Mouse (Mus musculus) embryo, embryonic 11.5 days (tissue): Measurements from ENCODE around the gene Htr5a.

Experiments
- DNase-seq: peaks from one replicate; pipeline ENCODE4 v3.0.0-alpha.2; 2012; ENCODE audit warnings: low read depth, low spot score

Gene Htr5a

DNA sequence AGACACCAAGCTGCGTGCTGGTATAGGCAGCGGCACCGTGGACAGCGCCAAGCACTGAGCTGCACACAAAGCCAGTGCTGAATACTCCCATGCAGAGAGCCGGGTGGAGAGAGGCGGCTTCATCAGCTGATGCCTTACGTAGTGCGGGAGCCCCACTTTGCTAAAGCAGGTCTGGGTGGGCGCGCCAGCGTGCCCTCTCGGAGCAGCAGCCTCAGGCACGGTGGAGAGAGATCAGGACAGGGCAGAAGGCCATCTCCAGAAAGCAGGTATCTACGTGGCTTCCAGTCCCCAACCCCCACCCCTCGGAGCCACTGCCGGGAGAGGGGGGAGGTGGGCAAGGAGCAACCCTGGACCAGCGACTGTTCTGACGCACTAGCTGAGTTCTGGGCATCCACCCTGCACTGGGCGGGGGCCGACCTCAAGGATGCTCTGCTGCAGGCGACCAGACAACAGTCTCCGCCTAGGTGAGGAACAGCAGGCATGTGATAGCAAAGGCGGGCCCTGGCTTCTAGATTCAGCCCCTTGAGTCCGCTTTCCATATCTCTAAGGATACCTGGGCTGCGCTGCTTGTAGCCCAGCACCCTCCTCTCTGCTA lies at the start of gene Htr5a:
TSS of gene Htr5a (plus strand) at position 449 of the 595 bp plus-strand sequence.
- DNase-seq = peak; percentile 36

DNA sequence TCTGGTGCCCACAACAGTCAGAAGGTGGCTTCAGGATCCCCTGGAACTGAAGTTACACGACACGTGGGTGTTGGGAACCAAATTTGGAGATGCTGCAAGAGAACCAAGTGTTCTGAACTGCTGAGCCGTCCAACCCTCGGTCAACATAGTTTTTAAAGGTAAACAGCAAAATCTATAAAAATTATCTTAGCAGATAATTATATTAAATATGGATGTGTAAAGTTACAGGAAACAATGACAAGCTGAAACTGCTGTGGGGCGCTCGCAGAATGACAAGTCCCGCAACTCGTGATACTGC lies 49.8 kb upstream of the Htr5a start:
- no peak for DNase-seq

DNA sequence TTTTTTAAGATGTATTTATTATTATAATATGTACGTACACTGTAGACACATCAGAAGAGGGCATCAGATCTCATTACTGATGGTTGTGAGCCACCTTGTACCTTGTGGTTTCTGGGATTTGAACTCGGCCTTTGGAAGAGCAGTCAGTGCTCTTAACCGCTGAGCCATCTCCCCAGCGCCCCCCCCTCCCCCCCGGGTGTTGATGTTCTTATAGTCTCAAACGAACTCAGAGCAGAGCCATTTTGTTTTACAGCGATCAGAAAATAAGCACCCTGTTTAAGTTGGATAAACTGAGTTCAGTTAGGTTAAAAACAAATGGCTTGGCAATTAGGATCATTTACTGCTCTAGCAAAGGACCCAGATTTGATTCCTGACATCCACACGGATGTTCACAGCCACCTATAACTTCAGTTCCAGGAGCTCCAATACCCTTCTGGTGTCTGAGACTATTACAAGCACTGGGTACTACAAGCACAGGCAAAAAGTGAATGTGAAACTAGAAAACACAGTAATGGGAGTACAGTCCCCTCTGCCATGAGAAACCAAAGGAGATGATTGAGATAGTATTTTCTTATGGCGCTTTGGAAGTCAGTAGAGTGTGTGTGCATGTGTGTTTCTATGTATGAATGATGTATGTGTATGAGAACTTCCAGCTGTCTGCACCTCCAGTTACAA lies 49.3 kb upstream of the Htr5a start:
- no peak for DNase-seq

DNA sequence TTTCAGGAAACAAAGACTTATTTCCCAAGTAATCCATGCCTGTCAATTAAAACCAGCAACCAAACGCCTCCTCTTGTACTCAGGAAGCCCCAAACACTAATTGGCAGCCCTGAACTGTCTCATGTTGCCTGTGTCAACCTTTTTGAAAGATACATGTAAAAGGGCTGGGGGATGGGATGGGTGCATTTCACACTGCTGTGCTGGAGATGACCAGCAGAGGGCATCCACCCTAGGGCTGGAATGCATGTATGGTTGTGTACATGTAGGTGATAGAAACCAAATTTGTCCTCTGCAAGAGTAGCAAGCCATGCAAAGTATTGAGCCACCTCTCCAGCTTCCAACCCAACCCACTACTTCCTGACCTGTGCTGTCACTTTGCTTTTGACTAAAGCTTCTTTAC lies 48.0 kb upstream of the Htr5a start:
- peak; percentile 30 for DNase-seq

DNA sequence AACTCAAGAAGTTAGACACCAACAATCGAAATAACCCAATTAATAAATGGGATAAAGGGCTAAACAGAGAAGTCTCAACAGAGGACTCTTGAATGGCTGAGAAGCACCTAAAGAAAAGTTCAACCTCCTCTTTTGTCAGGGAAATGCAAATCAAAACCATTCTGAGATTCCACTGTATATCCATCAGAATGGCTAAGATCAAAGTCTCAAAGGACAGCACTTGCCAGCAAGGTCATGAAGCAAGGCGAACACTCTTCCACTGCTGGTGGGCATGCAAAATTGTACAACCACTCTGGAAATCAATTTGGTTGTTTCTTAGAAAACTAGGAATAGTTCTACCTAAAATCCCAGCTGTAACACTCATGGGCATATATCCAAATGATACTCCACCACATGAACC lies 27.7 kb upstream of the Htr5a start:
- no peak for DNase-seq

DNA sequence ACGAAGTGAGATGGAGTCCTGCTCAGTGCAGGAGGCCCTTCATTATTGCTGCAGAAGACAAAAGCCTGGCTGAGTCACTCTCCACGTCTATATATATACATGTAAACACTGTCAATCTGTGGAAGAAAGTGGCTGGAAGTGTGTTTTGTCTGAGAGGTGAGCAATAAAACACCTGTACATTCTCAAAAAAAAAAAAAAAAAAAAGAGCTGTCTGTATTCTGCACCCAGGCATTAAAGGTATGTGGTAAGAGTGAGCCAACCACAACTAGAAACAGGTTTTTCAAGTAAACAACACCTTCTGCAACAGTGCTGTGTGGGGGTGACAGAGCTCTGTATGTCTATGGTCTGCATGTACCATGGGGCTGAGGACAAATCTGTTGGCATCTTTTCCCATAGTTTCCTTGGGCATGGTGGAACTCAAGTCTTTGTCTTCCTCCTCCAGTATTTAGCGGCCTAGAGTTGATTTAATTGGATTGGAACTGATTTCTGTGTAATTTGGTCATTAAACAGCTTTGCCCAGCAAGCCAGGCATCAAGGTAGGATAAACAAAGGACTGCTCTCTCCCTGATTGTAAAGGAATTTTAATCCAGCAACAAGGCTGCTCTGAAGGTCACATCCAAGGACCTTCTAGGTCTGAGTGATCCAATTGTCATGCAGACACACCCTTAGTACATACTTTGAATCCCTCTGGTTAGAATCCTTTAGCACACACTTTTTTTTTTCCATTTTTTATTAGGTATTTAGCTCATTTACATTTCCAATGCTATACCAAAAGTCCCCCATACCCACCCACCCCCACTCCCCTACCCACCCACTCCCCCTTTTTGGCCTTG lies 22.9 kb upstream of the Htr5a start:
- no peak for DNase-seq

DNA sequence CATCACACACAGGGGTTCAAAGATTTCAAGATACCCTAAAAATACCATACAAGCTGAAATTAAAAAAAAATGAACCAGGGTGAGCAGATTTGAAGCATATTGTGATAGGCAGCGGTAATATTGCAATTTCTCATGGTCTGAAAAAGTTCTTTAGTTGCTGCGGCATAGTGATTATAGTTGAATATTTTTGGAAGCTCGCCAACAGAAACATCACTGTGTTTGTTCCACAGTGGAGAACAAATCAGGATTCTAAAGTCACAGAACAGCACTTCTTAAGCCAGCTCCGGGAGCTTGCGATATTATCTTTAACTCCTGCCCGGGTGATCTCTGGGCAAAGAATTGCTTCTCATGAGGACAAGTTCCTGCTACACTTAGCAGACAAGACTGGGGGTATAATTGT lies 20.8 kb upstream of the Htr5a start:
- DNase-seq = no peak

DNA sequence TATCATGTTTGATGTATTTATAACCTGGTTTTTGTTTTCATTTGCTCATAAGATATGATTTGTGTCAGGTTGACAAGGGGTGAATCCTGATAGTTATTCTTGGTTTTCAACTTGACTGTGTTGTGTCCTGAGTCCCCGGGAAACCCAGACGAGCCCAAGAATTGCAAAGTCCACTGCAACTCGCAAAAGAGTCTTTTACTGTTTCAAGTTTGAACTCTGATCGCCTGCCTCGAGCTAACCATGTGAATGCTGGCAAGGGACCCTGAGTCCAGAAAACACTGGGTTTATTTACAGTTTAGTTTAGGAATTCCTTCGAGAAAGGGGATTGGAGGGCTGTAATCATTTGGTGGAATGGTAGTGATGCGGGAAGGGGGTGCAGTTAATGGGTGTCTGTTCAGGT lies 14.0 kb upstream of the Htr5a start:
- no peak for DNase-seq

DNA sequence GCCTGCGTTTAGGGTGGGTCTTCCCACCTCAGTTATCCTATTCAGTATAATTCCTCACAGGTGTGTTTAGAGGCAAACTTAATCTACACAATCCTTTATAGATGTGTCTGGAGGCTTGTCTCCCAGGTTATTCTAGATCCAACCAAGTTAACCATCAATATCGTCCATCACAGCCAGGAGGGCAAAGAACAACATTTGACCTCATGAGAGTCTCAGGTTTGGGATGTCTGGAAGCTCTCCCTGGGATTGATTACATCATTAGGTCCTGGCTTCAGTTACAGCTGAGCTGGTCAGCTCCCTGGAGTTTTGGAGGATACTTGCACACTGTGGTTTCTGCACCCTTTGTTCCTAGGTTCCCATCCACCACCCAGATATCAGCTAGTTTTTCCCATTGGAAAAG lies 6.9 kb upstream of the Htr5a start:
- no peak for DNase-seq

DNA sequence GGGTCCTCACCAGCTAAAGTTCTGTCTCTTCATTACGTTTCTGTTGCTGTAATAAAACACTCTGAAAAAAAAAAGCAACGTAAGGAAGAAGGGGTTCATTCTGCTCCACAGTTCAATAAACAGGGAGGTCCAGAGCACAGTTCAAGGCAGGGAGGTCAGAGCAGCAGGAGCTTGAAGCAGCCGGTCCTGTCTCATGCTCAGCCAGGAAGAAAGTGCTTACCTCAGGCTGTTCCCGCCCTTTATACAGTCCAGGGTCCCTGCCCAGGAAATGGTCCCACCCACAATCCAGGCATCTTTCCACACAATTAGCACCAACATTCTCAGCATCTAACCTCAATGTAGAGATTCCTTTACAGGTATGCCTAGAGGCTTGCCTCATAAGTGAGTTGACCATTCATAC lies 3.9 kb upstream of the Htr5a start:
- no peak for DNase-seq

DNA sequence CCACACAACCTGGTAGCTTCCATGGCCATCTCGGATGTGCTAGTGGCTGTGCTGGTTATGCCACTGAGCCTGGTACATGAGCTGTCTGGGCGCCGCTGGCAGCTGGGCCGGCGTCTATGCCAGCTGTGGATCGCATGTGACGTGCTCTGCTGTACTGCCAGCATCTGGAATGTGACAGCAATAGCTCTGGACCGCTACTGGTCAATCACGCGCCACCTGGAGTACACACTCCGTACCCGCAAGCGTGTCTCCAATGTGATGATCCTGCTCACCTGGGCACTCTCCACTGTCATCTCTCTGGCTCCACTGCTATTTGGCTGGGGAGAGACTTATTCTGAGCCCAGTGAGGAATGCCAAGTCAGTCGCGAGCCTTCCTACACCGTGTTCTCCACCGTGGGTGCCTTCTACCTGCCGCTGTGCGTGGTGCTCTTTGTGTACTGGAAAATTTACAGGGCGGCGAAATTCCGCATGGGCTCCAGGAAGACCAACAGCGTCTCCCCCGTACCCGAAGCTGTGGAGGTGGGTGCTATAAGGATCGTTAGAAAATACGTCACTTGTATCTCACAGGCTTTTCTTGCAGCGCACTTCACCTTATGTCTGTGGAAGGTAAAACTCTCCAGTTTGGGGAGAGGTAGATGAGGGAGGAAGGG lies 847 bp downstream of the Htr5a start:
- DNase-seq = no peak

DNA sequence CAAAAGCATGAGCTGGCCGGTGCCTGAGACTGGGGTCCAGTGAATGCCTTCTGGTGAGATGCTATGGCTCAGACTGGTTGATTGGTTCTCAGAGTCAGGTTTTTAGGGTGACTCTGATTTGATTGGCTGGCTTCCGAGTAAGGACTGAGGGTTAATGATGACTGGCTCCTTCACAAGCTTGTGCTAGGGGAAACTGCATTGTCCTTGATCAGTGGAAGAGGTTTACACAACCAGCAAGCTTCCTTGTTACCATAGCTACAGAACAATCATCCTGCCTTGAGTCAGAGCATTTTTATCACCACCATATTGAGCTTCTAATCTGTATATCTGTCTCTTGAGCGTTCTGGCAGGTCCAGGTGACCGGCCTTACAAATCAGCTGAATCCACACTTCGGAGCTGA lies 5.0 kb downstream of the Htr5a start:
- DNase-seq = no peak

DNA sequence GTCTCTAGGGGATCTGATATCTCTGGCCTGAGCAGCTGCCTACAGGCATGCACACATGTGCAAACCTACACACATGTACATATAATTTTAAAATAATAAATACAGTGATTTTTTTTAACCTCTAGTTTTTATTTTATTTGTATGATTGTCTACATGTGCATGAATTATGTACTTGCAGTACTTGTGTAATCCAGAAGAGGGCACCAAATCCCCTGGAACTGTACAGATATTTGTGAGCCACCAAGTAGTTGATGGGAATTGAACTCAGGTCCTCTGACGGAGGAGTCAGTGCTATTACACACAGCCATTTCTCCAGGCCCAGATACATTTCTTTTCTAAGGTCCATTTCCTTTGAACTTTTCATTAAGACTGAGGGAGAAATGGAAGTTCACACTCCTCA lies 12.3 kb downstream of the Htr5a start:
- DNase-seq = peak; percentile 14

DNA sequence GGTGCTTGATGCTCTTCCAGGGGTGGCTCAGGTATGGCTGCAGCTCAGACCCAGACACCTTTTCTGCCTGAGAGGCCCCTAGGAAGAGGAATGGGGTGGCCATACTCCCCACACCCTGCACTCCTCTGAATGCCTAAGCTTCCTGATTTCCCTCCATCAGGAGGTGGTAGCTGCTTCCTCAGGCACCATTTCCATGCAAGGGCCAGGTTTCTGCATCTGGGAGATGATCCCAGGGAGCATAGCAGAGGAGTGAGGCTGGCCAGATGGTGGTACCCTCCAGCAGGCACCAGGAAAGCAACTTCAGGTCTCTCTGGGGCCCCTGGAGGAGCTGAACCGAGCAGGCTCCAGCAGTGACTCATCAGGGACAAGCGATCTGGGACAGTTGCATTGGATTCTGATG lies 13.8 kb downstream of the Htr5a start:
- DNase-seq = no peak

DNA sequence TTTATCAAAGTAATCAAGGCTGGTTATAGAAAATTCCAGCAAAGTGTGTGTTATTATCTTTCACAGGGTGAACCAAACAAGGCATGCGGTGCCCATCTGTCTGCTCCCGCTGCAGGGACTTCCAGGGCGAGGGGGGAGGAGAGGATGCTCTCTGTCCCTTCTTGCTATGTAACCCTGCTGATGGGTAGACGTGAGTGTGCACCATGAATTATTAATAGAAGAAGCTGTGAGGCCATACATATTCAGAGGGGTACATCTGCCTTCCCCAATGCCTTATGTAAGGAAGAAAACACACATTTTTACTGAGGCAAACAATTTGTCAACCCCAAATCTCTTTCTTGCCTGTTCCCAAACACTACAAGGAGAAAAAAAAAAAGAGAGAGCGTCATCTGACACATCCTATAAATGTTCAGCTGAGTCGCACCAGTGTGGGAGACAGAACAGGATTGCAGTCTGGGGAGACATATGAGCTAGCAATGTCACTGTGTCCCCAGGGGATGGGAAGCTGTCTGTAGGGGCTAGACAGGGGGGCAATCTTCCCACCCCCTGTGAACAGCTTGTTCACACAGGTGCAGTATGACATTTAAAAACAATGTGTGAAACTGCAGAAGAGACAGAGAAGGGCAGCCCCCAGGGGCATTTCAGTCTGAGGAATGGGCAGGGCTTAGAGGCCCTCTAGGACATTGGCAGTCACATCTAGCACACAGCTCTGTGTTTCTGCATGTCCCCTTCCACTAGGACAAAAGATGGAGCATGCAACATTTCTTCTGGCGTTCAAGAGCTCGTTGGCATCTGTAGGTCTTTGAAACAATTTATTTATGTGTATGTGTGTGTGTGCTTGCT lies 31.5 kb downstream of the Htr5a start:
- no peak for DNase-seq

DNA sequence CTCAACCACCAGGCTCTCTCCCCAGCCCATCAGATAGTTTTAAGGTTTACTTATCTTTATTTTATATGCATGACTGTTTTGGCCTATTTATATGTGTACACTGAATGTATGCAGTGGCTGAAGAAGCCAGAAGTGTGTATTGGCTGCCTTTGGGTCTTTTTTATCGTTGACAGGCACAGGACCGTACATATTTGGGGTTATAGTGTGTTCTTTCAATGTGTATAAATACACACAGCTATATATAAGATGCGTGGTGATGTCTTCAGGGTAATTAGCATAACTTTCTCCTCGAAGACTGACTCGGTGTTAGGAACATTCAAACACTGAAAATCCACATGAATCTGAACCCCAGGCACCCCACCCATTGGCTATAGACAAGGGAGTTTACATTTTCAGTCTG lies 32.3 kb downstream of the Htr5a start:
- DNase-seq = no peak

DNA sequence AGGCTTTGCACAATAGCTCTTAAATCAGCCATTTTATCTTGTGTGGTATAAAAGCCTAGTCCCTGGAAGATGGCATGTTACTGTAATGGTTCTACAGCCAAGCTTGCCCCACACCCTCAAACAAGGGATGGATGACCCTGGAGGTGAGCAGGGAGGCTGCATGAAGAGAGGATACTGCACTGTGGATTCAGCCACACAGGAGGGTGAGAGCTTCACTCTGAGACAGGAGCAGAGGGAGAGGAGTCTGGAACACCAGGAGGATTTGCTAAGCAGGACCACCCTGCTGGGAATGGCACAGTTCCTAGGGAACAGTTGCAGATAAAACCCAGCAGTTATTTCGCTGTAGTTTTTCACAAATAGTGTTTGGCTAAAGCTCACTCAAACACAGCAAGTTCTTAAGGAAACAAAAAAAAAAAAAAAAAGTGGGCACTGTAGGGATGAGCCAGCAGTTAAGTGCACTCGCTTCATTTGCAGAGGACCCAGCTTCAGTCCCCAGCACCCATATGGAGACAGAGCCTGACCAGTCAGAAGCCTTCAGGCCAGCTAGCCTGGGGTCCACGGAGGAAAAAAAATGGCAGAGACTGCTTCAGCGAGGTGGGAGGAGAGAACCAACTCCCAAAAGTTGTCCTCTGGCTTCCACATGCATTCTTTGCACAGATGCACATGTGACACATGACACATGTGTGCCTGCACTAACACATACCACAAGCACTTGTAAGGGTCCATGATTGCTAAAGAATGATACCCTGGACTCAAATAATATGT lies 33.6 kb downstream of the Htr5a start:
- no peak for DNase-seq

DNA sequence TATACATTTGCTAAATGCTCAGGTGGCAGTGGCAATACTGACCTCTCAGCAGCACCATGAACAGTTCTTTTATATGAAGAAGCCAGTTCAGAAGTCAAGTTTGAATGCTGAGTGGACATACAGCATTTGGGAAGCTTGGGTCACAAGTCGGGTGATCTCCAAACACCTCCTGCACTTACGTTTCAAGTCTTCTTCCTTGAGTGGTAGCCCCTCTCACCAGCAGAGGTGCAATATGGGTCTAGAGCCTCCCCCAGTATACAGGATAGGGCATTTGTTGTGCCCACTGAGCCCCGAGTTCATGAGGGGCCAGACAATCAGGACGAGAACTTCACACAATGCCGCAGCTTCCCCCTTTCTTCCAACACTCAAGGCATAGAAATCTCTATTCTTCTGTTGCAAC lies 36.4 kb downstream of the Htr5a start:
- DNase-seq = no peak

DNA sequence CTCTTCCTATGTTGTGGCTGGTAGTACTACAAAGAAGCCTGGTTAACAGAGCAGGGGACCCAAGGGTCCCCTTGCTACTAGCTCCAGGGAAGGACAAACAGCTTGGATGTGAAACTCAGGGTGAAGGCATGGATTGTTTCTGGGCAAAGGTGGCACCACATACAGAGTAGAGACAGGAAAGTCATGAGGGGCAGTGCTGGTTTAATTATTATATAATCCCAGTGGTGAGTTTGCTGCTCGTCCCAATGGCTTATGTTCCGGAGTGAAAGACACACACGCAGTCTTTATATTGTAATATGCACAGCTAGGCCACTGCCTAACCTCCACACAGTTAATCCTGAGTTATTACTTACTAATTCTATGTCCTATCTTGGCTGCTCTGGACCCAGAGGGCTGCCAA lies 37.8 kb downstream of the Htr5a start:
- DNase-seq = no peak

DNA sequence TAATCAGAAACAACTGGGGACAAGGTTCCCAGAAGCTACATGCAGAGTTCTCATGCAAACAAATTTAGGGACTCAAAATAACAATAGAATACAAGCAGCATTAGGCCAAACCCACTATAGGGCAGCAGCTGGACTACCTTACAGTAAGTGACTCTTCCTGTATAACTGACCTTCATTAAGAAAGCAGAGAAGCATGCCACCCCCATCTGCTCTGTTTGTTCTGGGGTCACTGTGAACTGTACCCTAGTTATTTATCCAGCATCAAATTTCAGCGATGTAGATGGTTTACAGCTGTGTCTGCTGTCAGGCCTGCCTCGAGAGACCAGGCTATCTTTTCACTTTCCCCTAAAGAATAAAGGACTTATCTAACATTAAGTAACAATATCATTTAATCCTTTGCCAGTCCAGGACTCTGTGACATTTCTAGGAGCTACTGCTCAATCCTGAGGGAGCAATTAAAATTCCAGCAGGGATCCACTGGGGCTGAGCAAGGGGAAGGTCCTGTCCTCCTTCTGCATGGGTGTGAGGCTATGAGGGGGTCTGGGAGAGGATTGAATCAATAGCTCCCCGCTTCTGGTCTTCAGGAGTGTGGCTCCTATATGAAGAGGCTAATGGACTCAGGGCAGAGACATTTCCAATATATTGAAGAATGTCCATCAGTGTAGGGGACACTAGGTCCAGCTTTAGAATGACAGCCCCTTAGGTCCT lies 38.5 kb downstream of the Htr5a start:
- DNase-seq = no peak
